Mouse (Mus musculus) liver, embryonic 16.5 days (tissue): ENCODE measurements around the gene Klf12. TPM values are rescaled to one million over a fixed set of nuclear protein-coding genes. Genes with fewer than 3 reads are reported as not detected.

Source experiments
- ATAC-seq: fragments of 200-750 bp; cut with Nextera tagmentation; 2 replicates; pipeline ENCODE4 v1.8.0; 2017; ENCODE audit warnings: low read depth, mild to moderate bottlenecking, moderate number of reproducible peaks, moderate library complexity
- H3K27ac ChIP-seq: fragments of 300-500 bp; sonication (generic); 2 replicates; pipeline ENCODE4 v1.5.1; 2014; ENCODE audit warnings: mild to moderate bottlenecking, low read length
- H3K27me3 ChIP-seq: fragments of 300-500 bp; sonication (generic); 2 replicates; pipeline ENCODE4 v1.6.1; 2014; ENCODE audit warnings: low read depth, low read length, mixed read lengths; ENCODE audit not compliant: control insufficient read depth, insufficient read depth
- H3K36me3 ChIP-seq: fragments of 300-500 bp; sonication (generic); 2 replicates; pipeline ENCODE4 v1.6.1; 2014; ENCODE audit warnings: mild to moderate bottlenecking; ENCODE audit not compliant: control insufficient read depth, insufficient read depth
- H3K4me1 ChIP-seq: fragments of 300-500 bp; sonication (generic); 2 replicates; pipeline ENCODE4 v1.6.1; 2014; ENCODE audit warnings: low read depth, low read length, mixed read lengths; ENCODE audit not compliant: control insufficient read depth
- H3K4me2 ChIP-seq: fragments of 300-500 bp; sonication (generic); 2 replicates; pipeline ENCODE4 v1.6.1; 2014; ENCODE audit warnings: low read depth, low read length, mixed read lengths
- H3K4me3 ChIP-seq: fragments of 300-500 bp; sonication (generic); 2 replicates; pipeline ENCODE4 v1.5.1; 2014; ENCODE audit warnings: low read depth, mild to moderate bottlenecking, low read length
- H3K9ac ChIP-seq: fragments of 300-500 bp; sonication (generic); 2 replicates; pipeline ENCODE4 v1.6.1; 2014; ENCODE audit warnings: low read depth, low read length
- H3K9me3 ChIP-seq: fragments of 300-500 bp; sonication (generic); replicated peaks from 2 replicates; pipeline ENCODE4 v1.6.1; 2016; ENCODE audit warnings: low read length; ENCODE audit not compliant: control insufficient read depth
- WGBS: fragments of 180-500 bp; shearing (Covaris S2); extraction: QIAGEN DNeasy Blood & Tissue Kit; methylation state at CpG from one replicate; pipeline ENCODE4 v1.1.7; 2014; ENCODE audit not compliant: insufficient replicate concordance; 5-methylcytosine and 5-hydroxymethylcytosine counted together
- polyA plus RNA-seq: library from polyadenylated mRNA; unstranded; fragments of >200 nt; fragmentation: Nextera tagmentation; extraction: Ambion mirVana; gene quantifications from 2 replicates; pipeline ENCODE4 v1.2.1, GENCODE M21; 2015

Gene Klf12
- polyA plus RNA-seq, 1 experiment from 2014 or later = 7.4 TPM

DNA sequence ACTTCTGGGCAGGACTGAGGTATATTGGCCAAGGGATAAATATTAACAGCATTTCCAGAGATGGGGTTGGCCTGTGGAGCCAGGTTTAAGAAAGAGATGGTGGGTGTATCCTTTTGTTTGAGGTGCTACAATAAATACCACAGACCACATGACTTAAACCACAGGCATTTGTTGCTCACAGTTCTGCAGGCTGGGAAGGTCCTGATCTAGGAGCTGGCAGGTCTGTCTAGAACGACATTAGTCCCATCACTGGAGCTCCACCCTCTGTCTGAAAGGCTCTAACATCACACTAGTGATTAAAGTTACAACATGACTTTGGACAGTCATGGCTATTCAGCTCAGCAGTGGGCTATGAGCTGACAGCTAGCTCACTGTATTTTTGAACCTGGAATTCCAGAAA is 457.8 kb downstream of the Klf12 start:
- H3K4me1 ChIP-seq = no peaks in the 10 kb centered on the region
- no peak overlapping the region for H3K27ac ChIP-seq
- WGBS = 19% methylated on average over 1 of the region's 1 CpGs
- no peak overlapping the region for H3K4me2 ChIP-seq
- H3K9ac ChIP-seq = no peak overlapping the region
- no peak for ATAC-seq
- H3K9me3 ChIP-seq = no peaks in the 10 kb centered on the region
- H3K27me3 ChIP-seq = no peaks in the 10 kb centered on the region
- no peaks in the 10 kb centered on the region for H3K36me3 ChIP-seq
- H3K4me3 ChIP-seq = no peak overlapping the region
